Mouse (Mus musculus): ENCODE data around the gene Zp2. TPM values are rescaled to one million over a fixed set of nuclear protein-coding genes. Genes with fewer than 3 reads are reported as not detected.

The Zp2 gene
- not detected in 2 replicates for polyA plus RNA-seq (2015; fragmentation: Nextera tagmentation; extraction: Ambion mirVana)

GRCm38 (mm10) chr7:120145191-120145590 is at the start of gene Zp2:
TSS of gene Zp2 (minus strand) at chr7:120145291.
- Histone ChIP-seq H3K9me3 (replicated peaks; ENCODE audit: control insufficient read depth, low read length) (no peaks in the 10 kb centered on the region), H3K27me3 (ENCODE audit: control insufficient read depth, insufficient read depth, low read depth, low read length) (no peaks in the 10 kb centered on the region), H3K4me3 (ENCODE audit: low read depth, low read length) (no peak within 1 kb of the TSS), H3K36me3 (ENCODE audit: control insufficient read depth, insufficient read depth) (no peaks in the 10 kb centered on the region), H3K27ac (ENCODE audit: low read length) (no peak within 1 kb of the TSS), H3K4me2 (ENCODE audit: low read depth, low read length) (no peak within 1 kb of the TSS), H3K9ac (ENCODE audit: low read depth, low read length) (no peak within 1 kb of the TSS), H3K4me1 (ENCODE audit: control insufficient read depth, low read depth, low read length) (no peaks in the 10 kb centered on the region; the same call in 1 of the 2 replicates)
- ATAC-seq (ENCODE audit: low read depth): no peak
- WGBS (ENCODE audit: insufficient replicate concordance): 57% methylated on average over 9 of the region's 9 CpGs

GRCm38 (mm10) chr7:120192816-120193215 is 47.7 kb upstream of the Zp2 start:
- ATAC-seq (ENCODE audit: low read depth): no peak
- H3K27ac ChIP-seq (ENCODE audit: low read length): no peak overlapping the region

GRCm38 (mm10) chr7:120192207-120192606 is 47.1 kb upstream of the Zp2 start:
- H3K4me3 ChIP-seq (ENCODE audit: low read depth, low read length): no peak overlapping the region
- H3K27me3 ChIP-seq (ENCODE audit: control insufficient read depth, insufficient read depth, low read depth, low read length): no peaks in the 10 kb centered on the region
- no peak overlapping the region for H3K9ac ChIP-seq (ENCODE audit: low read depth, low read length)
- H3K4me1 ChIP-seq (ENCODE audit: control insufficient read depth, low read depth, low read length): no peaks in the 10 kb centered on the region
- no peak for ATAC-seq (ENCODE audit: low read depth)
- 37% methylated on average over 3 of the region's 3 CpGs for WGBS (ENCODE audit: insufficient replicate concordance)
- H3K9me3 ChIP-seq (replicated peaks; ENCODE audit: control insufficient read depth, low read length): no peaks in the 10 kb centered on the region
- no peaks in the 10 kb centered on the region for H3K36me3 ChIP-seq (ENCODE audit: control insufficient read depth, insufficient read depth)
- no peak overlapping the region for H3K27ac ChIP-seq (ENCODE audit: low read length)
- H3K4me2 ChIP-seq (ENCODE audit: low read depth, low read length): no peak overlapping the region

More at GRCm38 (mm10) chr7:120192816-120193215, 47.7 kb upstream of the Zp2 start:
- no peak overlapping the region for H3K4me3 ChIP-seq (ENCODE audit: low read depth, low read length)
- no peak overlapping the region for H3K9ac ChIP-seq (ENCODE audit: low read depth, low read length)
- no peaks in the 10 kb centered on the region for H3K27me3 ChIP-seq (ENCODE audit: control insufficient read depth, insufficient read depth, low read depth, low read length)
- WGBS (ENCODE audit: insufficient replicate concordance): 63% methylated on average over 6 of the region's 6 CpGs
- H3K9me3 ChIP-seq (replicated peaks; ENCODE audit: control insufficient read depth, low read length): no peaks in the 10 kb centered on the region
- no peak overlapping the region for H3K4me2 ChIP-seq (ENCODE audit: low read depth, low read length)
- no peaks in the 10 kb centered on the region for H3K36me3 ChIP-seq (ENCODE audit: control insufficient read depth, insufficient read depth)
- H3K4me1 ChIP-seq (ENCODE audit: control insufficient read depth, low read depth, low read length): no peaks in the 10 kb centered on the region

GRCm38 (mm10) chr7:120190150-120190665 is 45.1 kb upstream of the Zp2 start:
- no peaks in the 10 kb centered on the region for H3K36me3 ChIP-seq (ENCODE audit: control insufficient read depth, insufficient read depth)
- H3K27ac ChIP-seq (ENCODE audit: low read length): 0 out of 2 replicates have a peak overlapping the region, but pooled peaks have one; percentile 6
- no peaks in the 10 kb centered on the region for H3K27me3 ChIP-seq (ENCODE audit: control insufficient read depth, insufficient read depth, low read depth, low read length)
- no peak overlapping the region for H3K4me3 ChIP-seq (ENCODE audit: low read depth, low read length)
- no peak overlapping the region for H3K4me2 ChIP-seq (ENCODE audit: low read depth, low read length)
- 49% methylated on average over 8 of the region's 8 CpGs for WGBS (ENCODE audit: insufficient replicate concordance)
- H3K9me3 ChIP-seq (replicated peaks; ENCODE audit: control insufficient read depth, low read length): no peaks in the 10 kb centered on the region
- H3K4me1 ChIP-seq (ENCODE audit: control insufficient read depth, low read depth, low read length): no peaks in the 10 kb centered on the region
- H3K9ac ChIP-seq (ENCODE audit: low read depth, low read length): no peak overlapping the region
- peak; percentile 33; the same call in 1 of the 2 replicates for ATAC-seq (ENCODE audit: low read depth)

GRCm38 (mm10) chr7:120189369-120190149 is 44.5 kb upstream of the Zp2 start:
- 56% methylated on average over 8 of the region's 8 CpGs for WGBS (ENCODE audit: insufficient replicate concordance)
- no peak overlapping the region for H3K9ac ChIP-seq (ENCODE audit: low read depth, low read length)
- H3K4me3 ChIP-seq (ENCODE audit: low read depth, low read length): no peak overlapping the region
- H3K27ac ChIP-seq (ENCODE audit: low read length): peak overlapping the region; percentile 53; the same call in 1 of the 2 replicates
- ATAC-seq (ENCODE audit: low read depth): peak; percentile 89
- no peaks in the 10 kb centered on the region for H3K4me1 ChIP-seq (ENCODE audit: control insufficient read depth, low read depth, low read length)
- H3K36me3 ChIP-seq (ENCODE audit: control insufficient read depth, insufficient read depth): no peaks in the 10 kb centered on the region
- H3K4me2 ChIP-seq (ENCODE audit: low read depth, low read length): no peak overlapping the region
- no peaks in the 10 kb centered on the region for H3K9me3 ChIP-seq (replicated peaks; ENCODE audit: control insufficient read depth, low read length)
- H3K27me3 ChIP-seq (ENCODE audit: control insufficient read depth, insufficient read depth, low read depth, low read length): no peaks in the 10 kb centered on the region

- Histone ChIP-seq H3K4me3 (ENCODE audit: low read depth, low read length) (no peak overlapping the region), H3K4me1 (ENCODE audit: control insufficient read depth, low read depth, low read length) (no peaks in the 10 kb centered on the region), H3K36me3 (ENCODE audit: control insufficient read depth, insufficient read depth) (no peaks in the 10 kb centered on the region), H3K4me2 (ENCODE audit: low read depth, low read length) (no peak overlapping the region), H3K27ac (ENCODE audit: low read length) (peak overlapping the region; percentile 26; the same call in 1 of the 2 replicates), H3K9me3 (replicated peaks; ENCODE audit: control insufficient read depth, low read length) (no peaks in the 10 kb centered on the region), H3K27me3 (ENCODE audit: control insufficient read depth, insufficient read depth, low read depth, low read length) (no peaks in the 10 kb centered on the region), H3K9ac (ENCODE audit: low read depth, low read length) (no peak overlapping the region)
- ATAC-seq (ENCODE audit: low read depth): no peak
- WGBS (ENCODE audit: insufficient replicate concordance): 71% methylated on average over 5 of the region's 5 CpGs
These were observed 43.9 kb upstream of the Zp2 start for GRCm38 (mm10) chr7:120188946-120189345.

GRCm38 (mm10) chr7:120182891-120183290 is 37.8 kb upstream of the Zp2 start:
- ATAC-seq (ENCODE audit: low read depth): no peak
- Histone ChIP-seq H3K9me3 (replicated peaks; ENCODE audit: control insufficient read depth, low read length) (no peaks in the 10 kb centered on the region), H3K9ac (ENCODE audit: low read depth, low read length) (no peak overlapping the region)

GRCm38 (mm10) chr7:120181401-120182230 is 36.5 kb upstream of the Zp2 start:
- 84% methylated on average over 4 of the region's 4 CpGs for WGBS (ENCODE audit: insufficient replicate concordance)
- no peak overlapping the region for H3K4me2 ChIP-seq (ENCODE audit: low read depth, low read length)
- H3K27ac ChIP-seq (ENCODE audit: low read length): no peak overlapping the region
- H3K4me1 ChIP-seq (ENCODE audit: control insufficient read depth, low read depth, low read length): no peaks in the 10 kb centered on the region
- ATAC-seq (ENCODE audit: low read depth): no peak
- no peak overlapping the region for H3K4me3 ChIP-seq (ENCODE audit: low read depth, low read length)
- no peaks in the 10 kb centered on the region for H3K27me3 ChIP-seq (ENCODE audit: control insufficient read depth, insufficient read depth, low read depth, low read length)
- H3K36me3 ChIP-seq (ENCODE audit: control insufficient read depth, insufficient read depth): no peaks in the 10 kb centered on the region
- H3K9ac ChIP-seq (ENCODE audit: low read depth, low read length): no peak overlapping the region
- H3K9me3 ChIP-seq (replicated peaks; ENCODE audit: control insufficient read depth, low read length): no peaks in the 10 kb centered on the region

More at GRCm38 (mm10) chr7:120182891-120183290, 37.8 kb upstream of the Zp2 start:
- Histone ChIP-seq H3K27ac (ENCODE audit: low read length) (no peak overlapping the region), H3K36me3 (ENCODE audit: control insufficient read depth, insufficient read depth) (no peaks in the 10 kb centered on the region), H3K4me3 (ENCODE audit: low read depth, low read length) (no peak overlapping the region), H3K27me3 (ENCODE audit: control insufficient read depth, insufficient read depth, low read depth, low read length) (no peaks in the 10 kb centered on the region), H3K4me1 (ENCODE audit: control insufficient read depth, low read depth, low read length) (no peaks in the 10 kb centered on the region), H3K4me2 (ENCODE audit: low read depth, low read length) (no peak overlapping the region)

All from liver, embryonic 16.5 days (tissue).